Mouse (Mus musculus): ENCODE measurements around the gene Nkain1.

Nkain1 gene

GRCm38 (mm10) chr4:130550511-130550910, 23.5 kb downstream of the Nkain1 start:
- no peak for DNase-seq (ENCODE audit: low read depth)

GRCm38 (mm10) chr4:130549189-130549588, 24.8 kb downstream of the Nkain1 start:
- no peak for DNase-seq (ENCODE audit: low read depth)

- no peak for DNase-seq (ENCODE audit: low read depth)
Measured at GRCm38 (mm10) chr4:130546798-130547562, 27.0 kb downstream of the Nkain1 start.

GRCm38 (mm10) chr4:130544392-130544791, 29.6 kb downstream of the Nkain1 start:
- DNase-seq (ENCODE audit: low read depth), result no peak

- DNase-seq (ENCODE audit: low read depth), result no peak
Measured at GRCm38 (mm10) chr4:130543121-130543520, 30.9 kb downstream of the Nkain1 start.

- DNase-seq (ENCODE audit: low read depth), result no peak
Measured at GRCm38 (mm10) chr4:130540831-130541230, 33.1 kb downstream of the Nkain1 start.

GRCm38 (mm10) chr4:130539706-130540105, 34.3 kb downstream of the Nkain1 start:
- no peak for DNase-seq (ENCODE audit: low read depth)

- no peak for DNase-seq (ENCODE audit: low read depth)
Measured at GRCm38 (mm10) chr4:130539053-130539452, 34.9 kb downstream of the Nkain1 start.

- DNase-seq (ENCODE audit: low read depth), result no peak
Measured at GRCm38 (mm10) chr4:130537371-130537770, 36.6 kb downstream of the Nkain1 start.

GRCm38 (mm10) chr4:130535789-130536188, 38.2 kb downstream of the Nkain1 start:
- no peak for DNase-seq (ENCODE audit: low read depth)

- DNase-seq (ENCODE audit: low read depth), result peak; percentile 86
Measured at GRCm38 (mm10) chr4:130533975-130534374, 40.0 kb downstream of the Nkain1 start.

GRCm38 (mm10) chr4:130532347-130532746, 41.6 kb downstream of the Nkain1 start:
- no peak for DNase-seq (ENCODE audit: low read depth)

GRCm38 (mm10) chr4:130531645-130532280, 42.2 kb downstream of the Nkain1 start:
- DNase-seq (ENCODE audit: low read depth), result peak; percentile 61

- DNase-seq (ENCODE audit: low read depth), result no peak
Measured at GRCm38 (mm10) chr4:130527804-130528203, 46.2 kb downstream of the Nkain1 start.

- DNase-seq (ENCODE audit: low read depth), result no peak
Measured at GRCm38 (mm10) chr4:130525041-130525440, 48.9 kb downstream of the Nkain1 start.

- no peak for DNase-seq (ENCODE audit: low read depth)
Measured at GRCm38 (mm10) chr4:130521466-130521865, 52.5 kb downstream of the Nkain1 start.

- DNase-seq (ENCODE audit: low read depth), result no peak
Measured at GRCm38 (mm10) chr4:130520482-130520851, 53.5 kb downstream of the Nkain1 start.

GRCm38 (mm10) chr4:130519567-130520481, 54.1 kb downstream of the Nkain1 start:
- DNase-seq (ENCODE audit: low read depth), result peak; percentile 92

- DNase-seq (ENCODE audit: low read depth), result no peak
Measured at GRCm38 (mm10) chr4:130516490-130516889, 57.5 kb downstream of the Nkain1 start.
